Mouse (Mus musculus) adrenal gland, postnatal 4 days (tissue): ENCODE results near the gene Ift52. TPM values are rescaled to one million over a fixed set of nuclear protein-coding genes. Genes with fewer than 3 reads are reported as not detected.

Source experiments
- DNase-seq, 2 experiments: peaks; one replicate each; pipeline ENCODE4 v3.0.0; 2021 to 2022; ENCODE audit warnings: low spot score in 2 of 2, mixed read lengths in 2 of 2
- long read RNA-seq, 2 experiments: library from polyadenylated mRNA; stranded (forward); transcript quantifications; one replicate each; pipeline ENCODE4 v2.0.0; 2021
- total RNA-seq, 2 experiments: library from RNA; stranded (reverse); gene quantifications; 2 replicates each; pipeline ENCODE4 v1.2.3; 2021

Gene Ift52
- total RNA-seq = 10 to 100 TPM; 56.6 to 62.0 TPM
- long read RNA-seq, experiment 1, transcript Ift52-201 (13 exons, 2,248 nt) = major isoform, 31 of 49 reads
- long read RNA-seq, experiment 1, partial matches to known transcripts = 5 of 49 reads
- long read RNA-seq, experiment 1, other reads (novel, unspliced or antisense) = 13 of 49 reads
- long read RNA-seq, experiment 2, transcript Ift52-201 (13 exons, 2,248 nt) = major isoform, 68 of 101 reads
- long read RNA-seq, experiment 2, partial matches to known transcripts = 8 of 101 reads
- long read RNA-seq, experiment 2, other reads (novel, unspliced or antisense) = 25 of 101 reads

- DNase-seq = peak; percentile 75 to 81
Measured at GRCm38 (mm10) chr2:163016916-163017743, at the start of gene Ift52. Gene Ift52 (plus strand): TSS chr2:163017354.

DNA sequence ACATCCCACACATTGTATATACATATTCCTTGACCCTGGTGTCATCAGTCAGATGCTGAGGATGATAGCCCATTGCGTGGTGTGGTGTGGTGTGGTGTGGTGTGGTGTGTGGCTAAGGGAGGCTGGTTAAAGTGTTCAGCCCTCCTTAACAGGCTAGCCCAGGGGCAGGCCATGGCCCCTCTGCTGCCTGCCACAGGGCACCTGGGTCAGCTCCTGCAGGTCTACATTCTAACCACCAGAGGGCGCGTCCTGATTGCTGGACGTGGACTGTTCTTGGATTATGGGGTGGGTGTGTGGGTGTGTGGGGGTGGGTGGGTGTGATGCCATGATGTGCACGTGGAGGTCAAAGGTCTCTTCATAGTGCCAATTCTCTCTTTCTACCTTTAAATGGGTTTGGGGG is 48.8 kb upstream of the Ift52 start:
- DNase-seq = no peak

GRCm38 (mm10) chr2:162969101-162969500 is 48.1 kb upstream of the Ift52 start:
- no peak for DNase-seq

DNA sequence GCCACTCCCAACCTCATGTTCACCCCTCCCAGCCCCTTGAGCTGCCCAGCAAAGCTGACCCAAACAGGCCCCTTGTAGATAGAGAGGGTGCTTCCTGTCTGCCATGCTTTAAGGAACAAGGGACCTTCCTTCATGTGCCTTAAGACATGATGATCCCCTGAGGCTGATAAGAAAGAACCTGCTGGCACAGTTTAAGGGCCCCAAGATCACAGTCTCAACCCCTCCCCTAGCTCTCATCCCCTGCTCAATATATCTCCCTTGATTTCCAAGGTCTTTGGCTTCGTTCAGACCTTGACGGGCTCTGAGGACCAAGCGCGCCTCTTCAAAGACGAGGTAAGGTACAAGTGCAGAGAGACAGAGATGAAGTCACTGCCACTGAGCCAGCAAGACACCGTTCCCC is 46.3 kb upstream of the Ift52 start:
- no peak for DNase-seq

GRCm38 (mm10) chr2:162972752-162973151 is 44.4 kb upstream of the Ift52 start:
- DNase-seq = no peak

- DNase-seq = no peak
Measured at GRCm38 (mm10) chr2:162973206-162973605, 43.9 kb upstream of the Ift52 start.

DNA sequence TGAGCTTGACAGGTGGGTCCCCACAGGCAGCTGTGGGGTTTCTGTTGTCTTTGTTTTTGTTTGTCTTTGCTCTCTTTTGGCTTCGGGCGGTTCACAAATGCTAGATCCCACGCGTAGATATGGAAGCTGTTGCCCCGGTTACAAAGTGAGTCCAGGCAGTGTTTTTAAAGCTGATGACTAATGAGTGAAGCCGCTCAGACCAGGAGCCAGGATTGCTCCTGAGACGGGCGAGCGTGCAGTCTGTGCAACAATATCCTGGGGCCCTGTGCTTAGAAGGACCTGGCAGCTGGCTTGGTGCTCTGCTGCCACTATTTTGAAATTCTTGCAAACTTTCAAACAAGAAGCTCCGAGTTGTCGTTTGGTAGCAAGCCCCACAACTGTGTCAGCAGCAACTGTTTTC is 43.5 kb upstream of the Ift52 start:
- no peak for DNase-seq

GRCm38 (mm10) chr2:162975157-162975775 is 41.9 kb upstream of the Ift52 start:
- DNase-seq = no peak

DNA sequence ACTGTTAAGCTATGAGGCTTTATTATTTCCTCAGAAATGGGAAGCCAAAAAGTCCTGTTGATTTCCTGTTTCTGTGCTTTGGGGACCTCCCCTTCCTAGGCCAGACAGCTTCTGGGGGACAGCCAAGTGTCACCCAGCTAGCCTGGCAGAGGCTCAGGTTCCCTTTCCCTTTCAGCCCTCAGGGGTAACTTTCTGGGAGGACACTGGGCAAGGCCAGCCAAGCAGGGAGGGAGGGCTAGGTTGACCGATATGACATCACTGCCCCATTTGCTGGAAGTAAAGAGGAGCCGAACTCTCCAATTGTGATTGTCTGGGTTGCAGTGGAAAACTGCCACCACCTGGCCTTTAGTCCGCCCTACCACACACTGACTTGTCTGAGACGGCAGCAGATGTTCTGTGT is 41.2 kb upstream of the Ift52 start:
- no peak for DNase-seq

GRCm38 (mm10) chr2:162984381-162984780 is 32.8 kb upstream of the Ift52 start:
- no peak for DNase-seq

DNA sequence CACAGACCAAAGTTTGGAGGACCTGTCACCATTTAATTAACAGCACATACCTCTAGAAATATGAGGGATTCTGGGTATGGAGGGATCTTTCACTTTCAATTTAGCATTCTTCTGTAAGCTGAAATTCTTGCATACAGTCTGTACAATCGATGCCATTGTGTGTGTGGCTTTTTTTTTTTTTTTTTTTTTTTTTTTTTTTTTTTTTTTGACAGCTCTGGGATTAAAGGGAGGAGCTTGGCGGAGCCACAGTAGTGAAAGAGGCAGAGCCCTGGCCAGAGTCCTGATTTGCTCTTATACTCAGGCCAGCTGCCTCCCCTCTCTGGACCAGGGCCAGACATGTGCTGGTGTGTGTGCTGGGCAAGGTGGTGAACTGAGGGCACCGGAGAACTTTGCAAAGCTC is 31.2 kb upstream of the Ift52 start:
- DNase-seq = peak in 1 of 2 experiments; percentile 47

DNA sequence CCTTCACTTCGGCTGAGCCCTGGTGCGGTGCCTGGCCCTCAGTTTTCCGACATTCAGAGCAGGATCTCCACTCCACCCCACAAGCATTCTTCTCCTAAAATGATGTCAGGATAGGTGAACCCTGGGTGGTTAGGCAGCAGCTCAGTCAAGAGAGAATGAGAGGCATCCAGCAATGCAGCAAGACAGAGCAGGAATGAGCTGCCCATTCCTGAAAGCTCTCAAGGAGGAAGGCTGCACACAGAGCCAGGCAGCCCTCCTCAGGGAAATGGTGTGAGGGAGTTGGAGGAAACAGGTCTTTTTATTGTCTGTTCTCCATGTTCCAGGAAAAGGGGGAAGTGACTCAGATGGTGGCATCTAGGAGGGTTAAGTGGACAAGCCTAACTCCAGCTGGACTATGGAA is 30.4 kb upstream of the Ift52 start:
- no peak for DNase-seq

GRCm38 (mm10) chr2:162987218-162987617 is 29.9 kb upstream of the Ift52 start, which contains the start of gene Sgk2:
Gene Sgk2 (plus strand): TSS chr2:162987330.
- DNase-seq = no peak

GRCm38 (mm10) chr2:162988235-162988634 is 28.9 kb upstream of the Ift52 start:
- no peak for DNase-seq

DNA sequence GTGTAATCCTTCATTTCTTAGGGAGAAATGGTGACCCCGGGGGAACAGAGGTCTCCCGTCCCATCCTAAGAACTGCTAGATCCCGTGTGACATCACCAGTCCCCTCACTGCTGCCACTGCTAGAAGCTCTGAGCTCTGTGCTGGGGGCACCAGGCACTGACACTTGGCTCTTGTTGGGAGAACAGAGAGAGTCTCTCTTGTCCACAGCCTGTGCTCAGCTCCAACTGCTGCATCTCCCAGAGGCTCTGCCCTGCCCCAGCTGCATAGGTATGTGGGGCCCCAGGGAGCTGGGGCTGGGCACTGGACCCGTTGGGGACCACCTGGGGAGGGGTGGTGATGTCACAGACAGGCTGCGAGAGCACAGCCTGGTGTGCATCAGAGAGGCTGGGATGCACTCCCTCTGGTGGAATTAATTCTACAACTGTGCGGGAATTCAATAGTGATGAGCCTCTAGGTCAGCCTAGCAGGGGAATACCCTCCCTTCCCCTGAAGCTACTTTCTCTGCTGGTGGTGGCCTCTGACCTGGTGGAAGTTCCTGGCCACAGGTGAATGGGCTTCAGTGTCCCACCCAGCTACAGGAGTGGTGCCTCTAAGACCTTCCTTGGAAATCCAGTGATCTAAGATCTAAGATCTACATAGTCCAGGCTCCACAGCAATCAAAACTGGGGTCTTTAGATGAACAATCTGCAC is 25.6 kb upstream of the Ift52 start:
- DNase-seq = no peak

DNA sequence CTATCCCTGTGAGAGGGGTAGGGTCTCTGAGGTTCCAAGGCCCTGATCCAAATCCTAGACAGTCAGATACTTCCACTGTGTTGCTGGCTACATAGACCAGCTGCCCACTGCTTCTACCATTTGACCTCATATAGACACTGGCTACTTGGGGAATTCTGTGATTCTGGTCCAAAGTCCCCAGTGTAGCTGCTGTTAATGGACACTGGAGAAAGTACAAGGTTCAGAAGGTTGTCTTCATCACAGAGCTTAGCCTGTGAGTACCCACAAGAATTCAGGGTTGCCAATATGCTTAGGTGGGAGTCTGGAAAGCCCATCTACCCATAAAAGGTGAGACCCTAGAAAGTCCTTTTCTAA is 25.1 kb upstream of the Ift52 start:
- DNase-seq = no peak

GRCm38 (mm10) chr2:162993881-162994616 is 23.1 kb upstream of the Ift52 start:
- no peak for DNase-seq

DNA sequence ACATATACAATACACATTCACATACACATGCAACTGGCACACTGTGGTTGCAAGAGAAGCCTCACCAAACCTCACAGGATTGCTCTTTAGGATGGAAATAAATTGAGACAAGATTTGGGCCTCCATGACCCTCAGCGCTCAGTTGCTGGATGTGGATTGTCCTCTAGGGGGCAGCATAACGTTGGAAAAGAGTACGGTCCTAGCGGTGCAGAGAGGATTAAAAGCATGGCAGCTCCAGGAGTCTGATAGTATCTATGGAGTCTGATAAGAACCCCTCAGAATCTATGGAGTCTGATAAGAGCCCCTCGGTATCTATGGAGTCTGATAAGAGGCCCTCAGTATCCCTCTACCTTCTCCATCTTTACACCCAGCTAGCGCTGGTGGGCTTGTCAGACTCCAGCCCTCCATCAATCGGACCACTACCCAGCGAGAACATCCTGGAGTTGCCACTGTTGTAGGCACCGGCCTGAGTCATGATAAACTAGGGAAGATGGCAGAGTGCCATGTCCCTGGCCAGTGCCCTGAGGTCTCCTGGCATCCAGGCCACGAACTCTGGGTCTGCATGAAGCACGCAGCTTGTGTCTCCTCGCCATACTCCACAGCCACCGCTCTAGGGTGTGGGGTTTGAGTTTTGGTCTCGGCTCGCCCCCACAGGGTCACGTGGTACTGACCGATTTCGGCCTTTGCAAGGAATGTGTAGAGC is 18.5 kb upstream of the Ift52 start:
- peak; percentile 43 to 50 for DNase-seq

DNA sequence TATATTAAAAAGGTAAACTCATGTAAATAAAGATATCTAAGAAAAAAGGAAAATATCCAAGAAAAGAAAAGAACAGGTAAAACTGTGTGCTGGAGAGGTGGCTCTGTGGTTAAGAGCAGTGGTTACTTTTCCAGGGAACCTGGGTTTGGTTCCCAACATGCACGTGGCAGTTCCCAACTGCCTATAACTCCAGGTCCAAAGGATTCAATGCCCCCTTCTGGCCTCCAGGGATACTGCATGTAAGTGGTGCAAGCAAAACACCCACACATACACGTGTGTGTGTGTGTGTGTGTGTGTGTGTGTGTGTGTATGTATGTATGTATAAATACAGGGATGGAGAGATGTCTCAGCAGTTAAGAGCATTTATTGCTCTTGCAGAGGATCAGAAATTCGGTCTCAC is 17.4 kb upstream of the Ift52 start:
- no peak for DNase-seq

- no peak for DNase-seq
Measured at GRCm38 (mm10) chr2:163001071-163001470, 16.1 kb upstream of the Ift52 start.
